Mouse (Mus musculus) erythroblast, embryonic 14.5 days (primary cell): Measurements from ENCODE around the gene Sbf2.

ENCODE experiments used
- GATA1 ChIP-seq: IDR thresholded peaks from 2 replicates; pipeline ENCODE4 v1.6.1; 2012; ENCODE audit warnings: low read length, inconsistent platforms, mixed read lengths
- TAL1 ChIP-seq: IDR thresholded peaks from 3 replicates; pipeline ENCODE4 v1.6.1; 2012; ENCODE audit warnings: low read length, inconsistent platforms, mixed read lengths

GRCm38 (mm10) chr7:110624067-110624466 lies 9.3 kb upstream of the Sbf2 start:
- TF ChIP-seq GATA1 (no peak), TAL1 (no peak)
